In the genomic region with DNA sequence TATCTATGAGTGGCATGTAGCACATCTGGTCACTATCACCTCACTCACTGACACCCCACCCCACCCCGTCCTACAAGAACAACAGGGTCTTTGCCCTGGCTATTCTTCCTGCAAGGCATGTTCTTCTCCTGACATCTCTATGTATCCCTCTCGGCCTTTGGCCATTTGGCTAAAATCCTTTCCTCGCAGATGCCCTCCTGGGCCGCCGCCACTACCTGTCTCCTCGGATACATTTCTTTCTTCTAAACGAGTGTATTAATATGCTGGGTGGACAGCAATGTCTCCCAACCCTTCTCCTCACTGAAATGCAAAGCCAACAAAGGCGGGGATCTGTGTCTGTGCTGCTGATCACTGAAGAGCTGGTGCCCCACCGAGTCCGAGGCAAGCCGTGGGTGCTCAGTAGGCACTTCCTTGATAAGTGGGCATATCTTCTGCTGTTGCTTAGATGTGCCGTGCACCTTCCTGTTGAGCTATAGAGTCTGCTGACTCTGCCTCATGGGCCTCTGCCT, we compare ENCODE assay signal across 19 mouse cellular contexts.
DNase-seq lines count a peak whose midpoint lies in the region; ATAC-seq and TF ChIP-seq lines count a peak whose summit lies in the region.
"Had no signal": no experiment of that assay in that cellular context is flagged by ENCODE, and none has a peak within 500 bp of the region (broad histone marks: within the 10 kb centered on the region; RNA-seq: fewer than 3 reads in every experiment).

No protein-coding gene starts in this region.

- WGBS in heart, embryonic 10.5 days = 56% methylated on average over 12 of the region's 12 CpGs
- 50% methylated on average over 12 of the region's 12 CpGs for WGBS in liver, embryonic 12.5 days (ENCODE audit: insufficient replicate concordance)
- 67% methylated on average over 12 of the region's 12 CpGs for WGBS in liver, postnatal 0 days (ENCODE audit: insufficient replicate concordance)

- no peak overlapping the region for H3K4me2 ChIP-seq in liver, embryonic 12.5 days
- no peak overlapping the region for H3K4me2 ChIP-seq in liver, postnatal 0 days (ENCODE audit: low read depth, low read length)
- H3K4me2 ChIP-seq: embryonic facial prominence, embryonic 13.5 days; forebrain, embryonic 12.5 days; heart, embryonic 11.5 days; hindbrain, embryonic 13.5 days had no signal

- peaks cover 25% of the 10 kb centered on the region for H3K4me1 ChIP-seq in heart, embryonic 10.5 days
- H3K4me1 ChIP-seq in liver, embryonic 12.5 days = peaks cover 7% of the 10 kb centered on the region; the same call in 1 of the 2 replicates
- H3K4me1 ChIP-seq in liver, postnatal 0 days (ENCODE audit: insufficient read depth) = no peaks in the 10 kb centered on the region
- H3K4me1 ChIP-seq: embryonic facial prominence, embryonic 13.5 days had no signal

- no peak for TF ChIP-seq EP300 in liver, postnatal 0 days (IDR thresholded peaks at IDR 0.05; ENCODE audit: low read depth)

- no peak for TF ChIP-seq CTCF in liver, postnatal 0 days (IDR thresholded peaks at IDR 0.05; ENCODE audit: low read depth)

- H3K36me3 ChIP-seq in heart, embryonic 10.5 days = no peaks in the 10 kb centered on the region
- H3K36me3 ChIP-seq in liver, embryonic 12.5 days = no peaks in the 10 kb centered on the region
- no peaks in the 10 kb centered on the region for H3K36me3 ChIP-seq in liver, postnatal 0 days (replicated peaks; ENCODE audit: insufficient read depth, low read length)
- H3K36me3 ChIP-seq: embryonic facial prominence, embryonic 13.5 days; forebrain, embryonic 12.5 days; G1E; hindbrain, embryonic 13.5 days had no signal

- H3K9me3 ChIP-seq in heart, embryonic 10.5 days = no peaks in the 10 kb centered on the region
- H3K9me3 ChIP-seq in liver, embryonic 12.5 days (replicated peaks) = no peaks in the 10 kb centered on the region
- no peaks in the 10 kb centered on the region for H3K9me3 ChIP-seq in liver, postnatal 0 days (ENCODE audit: low read length)
- H3K9me3 ChIP-seq: embryonic facial prominence, embryonic 13.5 days; forebrain, embryonic 12.5 days; G1E; hindbrain, embryonic 13.5 days had no signal

- H3K27me3 ChIP-seq in heart, embryonic 10.5 days (ENCODE audit: insufficient read depth, poor library complexity, severe bottlenecking) = no peaks in the 10 kb centered on the region
- no peaks in the 10 kb centered on the region for H3K27me3 ChIP-seq in liver, embryonic 12.5 days (replicated peaks)
- no peaks in the 10 kb centered on the region for H3K27me3 ChIP-seq in liver, postnatal 0 days (ENCODE audit: insufficient read depth, low read length)
- H3K27me3 ChIP-seq: embryonic facial prominence, embryonic 13.5 days; forebrain, embryonic 12.5 days; hindbrain, embryonic 13.5 days had no signal

- no peak overlapping the region for H3K4me3 ChIP-seq in heart, embryonic 10.5 days
- H3K4me3 ChIP-seq in liver, embryonic 12.5 days = no peak overlapping the region
- H3K4me3 ChIP-seq in liver, postnatal 0 days (ENCODE audit: low read depth, low read length) = no peak overlapping the region
- H3K4me3 ChIP-seq: embryonic facial prominence, embryonic 13.5 days; forebrain, embryonic 12.5 days; hindbrain, embryonic 13.5 days had no signal

- H3K9ac ChIP-seq in liver, embryonic 12.5 days = no peak overlapping the region
- no peak overlapping the region for H3K9ac ChIP-seq in liver, postnatal 0 days (replicated peaks)
- H3K9ac ChIP-seq: embryonic facial prominence, embryonic 13.5 days; forebrain, embryonic 12.5 days; hindbrain, embryonic 13.5 days had no signal

- peak; percentile 2 for DNase-seq in cerebellum, adult 11 months
- no peak for DNase-seq in heart, embryonic 10.5 days (ENCODE audit: low spot score)
- no peak for DNase-seq in heart, postnatal 14 days
- DNase-seq in liver, postnatal 0 days = no peak
- DNase-seq in lung, postnatal 25 days (ENCODE audit: low spot score) = no peak
- DNase-seq: adrenal gland, postnatal 10 days; B cell, adult 2 months; gastrocnemius, postnatal 14 days; kidney, adult 11 months had no signal

- peak overlapping the region; percentile 13; the same call in 1 of the 2 replicates for H3K27ac ChIP-seq in heart, embryonic 10.5 days
- H3K27ac ChIP-seq in liver, embryonic 12.5 days = no peak overlapping the region
- H3K27ac ChIP-seq in liver, postnatal 0 days (ENCODE audit: low read depth) = no peak overlapping the region
- H3K27ac ChIP-seq: embryonic facial prominence, embryonic 13.5 days; forebrain, embryonic 12.5 days; hindbrain, embryonic 13.5 days; hindbrain, postnatal 0 days had no signal

- intact Hi-C loops in heart, postnatal 14 days (cut with DNase I) = no loop called here

- ATAC-seq in cerebellum, adult (ENCODE audit: insufficient number of reproducible peaks, low FRiP score, low TSS enrichment) = no peak
- 0 out of 2 replicates have a peak, but pooled peaks have one; percentile 21 for ATAC-seq in liver, embryonic 12.5 days
- ATAC-seq in liver, postnatal 0 days = no peak
- ATAC-seq: CD4-positive, CD25-positive, alpha-beta regulatory T cell, adult 4 months; forebrain, embryonic 16.5 days; hindbrain, postnatal 0 days had no signal
